Mouse (Mus musculus): ENCODE data around the gene Prim1. TPM values are rescaled to one million over a fixed set of nuclear protein-coding genes. Genes with fewer than 3 reads are reported as not detected.

Gene Prim1
- polyA plus RNA-seq (2014; fragmentation: Nextera tagmentation; extraction: Ambion mirVana), result 111 TPM in 2 replicates

DNA sequence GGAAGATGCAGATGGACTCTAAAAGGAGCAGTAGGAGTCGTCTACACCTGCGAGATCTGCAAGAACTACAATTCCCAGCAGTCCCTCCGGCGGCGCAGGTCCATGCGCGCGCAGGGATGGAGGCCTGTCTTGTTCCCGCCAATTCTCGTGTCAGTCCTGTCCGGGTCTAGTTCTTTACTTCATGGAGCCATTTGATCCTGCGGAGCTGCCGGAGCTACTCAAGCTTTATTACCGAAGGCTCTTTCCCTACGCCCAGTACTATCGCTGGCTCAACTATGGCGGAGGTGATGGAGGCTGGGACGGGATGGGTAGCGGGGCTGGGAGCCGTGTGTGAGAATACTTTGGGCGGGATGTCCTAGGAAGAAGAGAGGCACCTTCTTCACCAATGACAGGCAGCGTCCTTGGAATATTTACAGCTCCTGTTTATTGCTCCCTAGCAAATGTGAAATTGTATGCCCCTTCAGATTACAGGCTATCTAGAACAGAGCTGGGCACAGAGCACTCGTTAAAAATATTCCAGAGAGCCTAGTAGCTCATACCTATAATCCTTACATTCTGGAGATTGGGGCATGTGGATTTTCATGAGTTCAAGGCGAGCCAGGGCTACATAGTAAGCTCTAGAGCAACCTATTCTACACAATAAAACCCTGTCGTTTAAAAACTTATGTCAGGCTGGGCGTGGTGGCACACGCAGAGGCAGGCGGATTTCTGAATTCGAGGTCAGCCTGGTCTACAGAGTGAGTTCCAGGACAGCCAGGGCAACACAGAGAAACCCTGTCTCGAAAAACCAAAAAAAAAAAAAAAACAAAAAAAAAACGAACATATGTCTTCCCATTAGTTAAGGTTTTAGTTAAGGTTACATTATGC lies at the start of gene Prim1:
Gene Prim1, plus strand, starts transcription at position 101 of the 867 bp plus-strand sequence.
- no peaks in the 10 kb centered on the region for H3K4me1 ChIP-seq (ENCODE audit: control insufficient read depth, insufficient read depth, low read length)
- peaks cover 6% of the 10 kb centered on the region; the same call in 1 of the 2 replicates for H3K36me3 ChIP-seq (ENCODE audit: control insufficient read depth, insufficient read depth, low read length)
- peak within 1 kb of the TSS; percentile 49 for H3K4me3 ChIP-seq (ENCODE audit: low read depth, low read length)
- ATAC-seq (ENCODE audit: insufficient number of reproducible peaks, low FRiP score, low TSS enrichment, low read depth) (peak; percentile 86), DNase-seq (ENCODE audit: low spot score) (peak; percentile 91)
- H3K4me2 ChIP-seq (ENCODE audit: low read depth, severe bottlenecking), result peak within 1 kb of the TSS; percentile 43
- H3K9ac ChIP-seq (ENCODE audit: low read length), result peak within 1 kb of the TSS; percentile 57
- no peaks in the 10 kb centered on the region for H3K9me3 ChIP-seq (ENCODE audit: control insufficient read depth, low read length)
- no peak within 1 kb of the TSS for H3K27ac ChIP-seq (replicated peaks; ENCODE audit: low read depth, low read length)
- 7% methylated on average over 31 of the region's 31 CpGs for WGBS
- no peaks in the 10 kb centered on the region for H3K27me3 ChIP-seq (ENCODE audit: control insufficient read depth, insufficient read depth, low read length)

GRCm38 (mm10) chr10:127966506-127966905 lies 48.5 kb upstream of the Prim1 start:
- Histone ChIP-seq H3K9ac (ENCODE audit: low read length) (no peak overlapping the region), H3K4me3 (ENCODE audit: low read depth, low read length) (no peak overlapping the region), H3K27me3 (ENCODE audit: control insufficient read depth, insufficient read depth, low read length) (no peaks in the 10 kb centered on the region), H3K4me2 (ENCODE audit: low read depth, severe bottlenecking) (no peak overlapping the region), H3K9me3 (ENCODE audit: control insufficient read depth, low read length) (no peaks in the 10 kb centered on the region), H3K27ac (replicated peaks; ENCODE audit: low read depth, low read length) (no peak overlapping the region), H3K4me1 (ENCODE audit: control insufficient read depth, insufficient read depth, low read length) (no peaks in the 10 kb centered on the region), H3K36me3 (ENCODE audit: control insufficient read depth, insufficient read depth, low read length) (no peaks in the 10 kb centered on the region)
- WGBS, result 90% methylated on average over 6 of the region's 6 CpGs
- ATAC-seq (ENCODE audit: insufficient number of reproducible peaks, low FRiP score, low TSS enrichment, low read depth) (no peak), DNase-seq (ENCODE audit: low spot score) (no peak)

DNA sequence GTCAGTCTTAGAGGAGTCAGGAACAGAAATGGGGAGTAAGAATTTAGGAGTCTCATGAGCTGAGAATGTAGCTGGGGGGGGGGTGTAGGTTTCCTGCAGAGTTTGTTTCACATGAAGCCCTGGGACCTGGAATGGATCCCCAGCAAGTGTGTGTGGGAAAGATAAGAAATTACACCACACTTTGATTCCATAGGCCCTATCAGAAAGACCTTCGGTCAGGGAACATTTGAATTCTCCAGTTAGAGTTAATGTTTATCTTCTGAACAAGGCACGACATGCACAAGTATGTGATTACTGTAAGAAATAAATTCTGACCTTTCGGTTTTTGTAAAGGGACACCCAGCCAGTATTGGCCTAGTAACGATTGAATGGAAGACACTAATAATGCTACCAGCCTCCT lies 45.1 kb upstream of the Prim1 start:
- Histone ChIP-seq H3K27me3 (ENCODE audit: control insufficient read depth, insufficient read depth, low read length) (no peaks in the 10 kb centered on the region), H3K4me3 (ENCODE audit: low read depth, low read length) (no peak overlapping the region), H3K9me3 (ENCODE audit: control insufficient read depth, low read length) (no peaks in the 10 kb centered on the region), H3K36me3 (ENCODE audit: control insufficient read depth, insufficient read depth, low read length) (no peaks in the 10 kb centered on the region), H3K4me1 (ENCODE audit: control insufficient read depth, insufficient read depth, low read length) (no peaks in the 10 kb centered on the region), H3K27ac (replicated peaks; ENCODE audit: low read depth, low read length) (no peak overlapping the region), H3K9ac (ENCODE audit: low read length) (no peak overlapping the region), H3K4me2 (ENCODE audit: low read depth, severe bottlenecking) (no peak overlapping the region)
- DNase-seq (ENCODE audit: low spot score) (no peak), ATAC-seq (ENCODE audit: insufficient number of reproducible peaks, low FRiP score, low TSS enrichment, low read depth) (no peak)
- 82% methylated on average over 4 of the region's 4 CpGs for WGBS

DNA sequence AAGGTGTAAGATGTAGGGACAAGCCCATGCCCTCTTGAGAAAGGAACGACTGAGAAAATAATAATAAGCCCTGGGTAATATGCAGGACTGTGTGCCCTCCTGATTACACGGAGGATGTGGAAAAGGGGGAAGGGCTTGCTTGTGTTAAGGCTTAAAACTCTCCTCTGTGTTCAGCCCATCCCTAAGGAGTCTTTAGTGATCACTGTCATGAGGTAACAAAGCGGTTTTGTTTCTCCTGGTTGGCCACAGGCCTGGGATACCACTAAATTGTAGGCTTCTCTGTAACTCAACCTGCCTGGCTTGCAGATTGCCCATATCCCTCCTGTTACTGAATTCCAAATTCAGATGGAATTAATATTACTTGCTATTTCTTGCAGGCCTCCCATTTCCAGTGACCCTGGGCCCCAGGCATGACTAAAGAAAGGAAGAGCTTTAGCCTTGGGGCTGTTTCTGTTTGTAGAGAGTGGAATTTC lies 44.6 kb upstream of the Prim1 start:
- H3K9me3 ChIP-seq (ENCODE audit: control insufficient read depth, low read length), result no peaks in the 10 kb centered on the region
- WGBS, result 65% methylated on average over 3 of the region's 3 CpGs
- H3K36me3 ChIP-seq (ENCODE audit: control insufficient read depth, insufficient read depth, low read length), result no peaks in the 10 kb centered on the region
- H3K4me1 ChIP-seq (ENCODE audit: control insufficient read depth, insufficient read depth, low read length), result no peaks in the 10 kb centered on the region
- no peak for ATAC-seq (ENCODE audit: insufficient number of reproducible peaks, low FRiP score, low TSS enrichment, low read depth)
- no peaks in the 10 kb centered on the region for H3K27me3 ChIP-seq (ENCODE audit: control insufficient read depth, insufficient read depth, low read length)
- no peak overlapping the region for H3K27ac ChIP-seq (replicated peaks; ENCODE audit: low read depth, low read length)
- DNase-seq (ENCODE audit: low spot score), result no peak
- no peak overlapping the region for H3K4me3 ChIP-seq (ENCODE audit: low read depth, low read length)
- H3K9ac ChIP-seq (ENCODE audit: low read length), result no peak overlapping the region
- H3K4me2 ChIP-seq (ENCODE audit: low read depth, severe bottlenecking), result no peak overlapping the region

DNA sequence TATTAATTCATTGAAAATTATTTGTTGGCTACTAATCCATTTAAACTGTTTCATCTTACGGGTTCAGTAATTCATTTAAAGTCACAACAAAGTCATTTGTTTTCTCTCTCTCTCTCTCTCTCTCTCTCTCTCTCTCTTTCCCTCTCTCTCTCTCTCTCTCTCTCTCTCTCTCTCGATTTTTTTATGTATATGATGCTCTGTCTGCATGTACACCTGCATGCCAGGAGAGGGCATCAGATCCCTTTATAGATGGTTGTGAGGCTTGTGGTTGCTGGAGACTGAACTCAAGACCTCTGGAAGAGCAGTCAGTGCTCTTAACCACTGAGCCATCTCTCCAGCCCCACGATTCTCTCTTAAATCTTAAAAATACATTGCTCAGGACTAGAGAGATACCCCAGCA lies 43.8 kb upstream of the Prim1 start:
- DNase-seq (ENCODE audit: low spot score), result no peak
- Histone ChIP-seq H3K9ac (ENCODE audit: low read length) (no peak overlapping the region), H3K27me3 (ENCODE audit: control insufficient read depth, insufficient read depth, low read length) (no peaks in the 10 kb centered on the region), H3K9me3 (ENCODE audit: control insufficient read depth, low read length) (no peaks in the 10 kb centered on the region), H3K36me3 (ENCODE audit: control insufficient read depth, insufficient read depth, low read length) (no peaks in the 10 kb centered on the region), H3K27ac (replicated peaks; ENCODE audit: low read depth, low read length) (no peak overlapping the region), H3K4me3 (ENCODE audit: low read depth, low read length) (no peak overlapping the region), H3K4me2 (ENCODE audit: low read depth, severe bottlenecking) (no peak overlapping the region), H3K4me1 (ENCODE audit: control insufficient read depth, insufficient read depth, low read length) (no peaks in the 10 kb centered on the region)
- 72% methylated on average over 3 of the region's 3 CpGs for WGBS
- no peak for ATAC-seq (ENCODE audit: insufficient number of reproducible peaks, low FRiP score, low TSS enrichment, low read depth)

- no peak overlapping the region for H3K9ac ChIP-seq (ENCODE audit: low read length)
- ATAC-seq (ENCODE audit: insufficient number of reproducible peaks, low FRiP score, low TSS enrichment, low read depth), result no peak
- no peak for DNase-seq (ENCODE audit: low spot score)
- H3K9me3 ChIP-seq (ENCODE audit: control insufficient read depth, low read length), result no peaks in the 10 kb centered on the region
- H3K27ac ChIP-seq (replicated peaks; ENCODE audit: low read depth, low read length), result no peak overlapping the region
- H3K4me2 ChIP-seq (ENCODE audit: low read depth, severe bottlenecking), result no peak overlapping the region
- no peaks in the 10 kb centered on the region for H3K4me1 ChIP-seq (ENCODE audit: control insufficient read depth, insufficient read depth, low read length)
- no peaks in the 10 kb centered on the region for H3K27me3 ChIP-seq (ENCODE audit: control insufficient read depth, insufficient read depth, low read length)
- WGBS, result 79% methylated on average over 3 of the region's 3 CpGs
- no peak overlapping the region for H3K4me3 ChIP-seq (ENCODE audit: low read depth, low read length)
- no peaks in the 10 kb centered on the region for H3K36me3 ChIP-seq (ENCODE audit: control insufficient read depth, insufficient read depth, low read length)
These were observed 40.9 kb upstream of the Prim1 start for GRCm38 (mm10) chr10:127974062-127974461.

- no peaks in the 10 kb centered on the region for H3K27me3 ChIP-seq (ENCODE audit: control insufficient read depth, insufficient read depth, low read length)
- no peaks in the 10 kb centered on the region for H3K9me3 ChIP-seq (ENCODE audit: control insufficient read depth, low read length)
- 46% methylated on average over 1 of the region's 1 CpGs for WGBS
- DNase-seq (ENCODE audit: low spot score), result no peak
- H3K4me3 ChIP-seq (ENCODE audit: low read depth, low read length), result no peak overlapping the region
- no peak for ATAC-seq (ENCODE audit: insufficient number of reproducible peaks, low FRiP score, low TSS enrichment, low read depth)
- H3K36me3 ChIP-seq (ENCODE audit: control insufficient read depth, insufficient read depth, low read length), result no peaks in the 10 kb centered on the region
- H3K9ac ChIP-seq (ENCODE audit: low read length), result no peak overlapping the region
- no peak overlapping the region for H3K4me2 ChIP-seq (ENCODE audit: low read depth, severe bottlenecking)
- H3K4me1 ChIP-seq (ENCODE audit: control insufficient read depth, insufficient read depth, low read length), result no peaks in the 10 kb centered on the region
- no peak overlapping the region for H3K27ac ChIP-seq (replicated peaks; ENCODE audit: low read depth, low read length)
These were observed 39.5 kb upstream of the Prim1 start for GRCm38 (mm10) chr10:127975503-127975902.

- H3K9ac ChIP-seq (ENCODE audit: low read length), result no peak overlapping the region
- no peak overlapping the region for H3K4me2 ChIP-seq (ENCODE audit: low read depth, severe bottlenecking)
- H3K36me3 ChIP-seq (ENCODE audit: control insufficient read depth, insufficient read depth, low read length), result no peaks in the 10 kb centered on the region
- no peaks in the 10 kb centered on the region for H3K9me3 ChIP-seq (ENCODE audit: control insufficient read depth, low read length)
- H3K4me1 ChIP-seq (ENCODE audit: control insufficient read depth, insufficient read depth, low read length), result no peaks in the 10 kb centered on the region
- 82% methylated on average over 5 of the region's 5 CpGs for WGBS
- ATAC-seq (ENCODE audit: insufficient number of reproducible peaks, low FRiP score, low TSS enrichment, low read depth) (no peak), DNase-seq (ENCODE audit: low spot score) (no peak)
- H3K27me3 ChIP-seq (ENCODE audit: control insufficient read depth, insufficient read depth, low read length), result no peaks in the 10 kb centered on the region
- H3K27ac ChIP-seq (replicated peaks; ENCODE audit: low read depth, low read length), result no peak overlapping the region
- H3K4me3 ChIP-seq (ENCODE audit: low read depth, low read length), result no peak overlapping the region
These were observed 30.3 kb upstream of the Prim1 start for GRCm38 (mm10) chr10:127984650-127985049.
